Mouse (Mus musculus) splenic B cell, adult 2 months (primary cell): Measurements from ENCODE around the gene Lrriq4.

Experiments
- DNase-seq: peaks from one replicate; pipeline ENCODE4 v3.0.0-alpha.2; 2011; ENCODE audit warnings: low read depth, low spot score
- H3K27me3 ChIP-seq: 2 replicates; pipeline ENCODE4 v1.6.1; 2012; ENCODE audit warnings: mild to moderate bottlenecking, low read length, moderate library complexity, mixed read lengths; ENCODE audit not compliant: control insufficient read depth, poor library complexity, insufficient read depth, severe bottlenecking
- H3K36me3 ChIP-seq: 2 replicates; pipeline ENCODE4 v1.6.1; 2012; ENCODE audit warnings: mild to moderate bottlenecking, low read length, moderate library complexity, mixed read lengths; ENCODE audit not compliant: control insufficient read depth, poor library complexity, insufficient read depth, severe bottlenecking

Gene Lrriq4

DNA sequence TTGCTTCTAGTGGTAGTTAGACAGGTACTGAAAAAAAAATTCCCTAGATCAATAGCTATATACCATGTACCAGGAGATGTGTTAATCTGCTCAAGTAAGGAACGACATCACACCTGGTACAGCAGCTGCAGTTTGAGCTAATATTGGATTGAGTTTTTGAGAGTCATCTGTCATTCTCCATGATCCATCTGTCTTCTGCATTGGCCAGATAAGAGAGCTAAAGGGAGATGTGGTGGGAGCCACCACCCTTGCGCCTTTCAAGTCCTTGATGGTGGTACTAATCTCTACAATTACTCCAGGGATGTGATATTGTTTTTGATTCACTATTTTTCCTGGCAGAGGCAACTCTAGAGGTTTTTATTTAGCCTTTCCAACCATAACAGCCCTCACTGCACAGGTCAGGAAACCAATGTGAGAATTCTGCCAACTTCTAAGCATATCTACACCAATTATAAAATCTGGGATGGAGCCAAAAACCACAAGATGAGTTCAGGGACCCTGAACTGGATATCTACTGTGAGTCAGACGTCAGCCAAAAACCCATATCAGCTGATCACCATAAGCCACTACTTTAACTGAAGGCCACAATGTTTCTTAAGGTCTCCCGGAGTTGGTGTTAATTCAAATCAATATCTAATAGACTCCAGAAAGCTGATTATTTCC lies 62.4 kb downstream of the Lrriq4 start:
- Histone ChIP-seq H3K27me3 (no peaks in the 10 kb centered on the region), H3K36me3 (no peaks in the 10 kb centered on the region)
- no peak for DNase-seq

GRCm38 (mm10) chr3:30710191-30710590 lies 65.9 kb downstream of the Lrriq4 start:
- no peaks in the 10 kb centered on the region for H3K36me3 ChIP-seq
- H3K27me3 ChIP-seq = no peaks in the 10 kb centered on the region
- DNase-seq = no peak

DNA sequence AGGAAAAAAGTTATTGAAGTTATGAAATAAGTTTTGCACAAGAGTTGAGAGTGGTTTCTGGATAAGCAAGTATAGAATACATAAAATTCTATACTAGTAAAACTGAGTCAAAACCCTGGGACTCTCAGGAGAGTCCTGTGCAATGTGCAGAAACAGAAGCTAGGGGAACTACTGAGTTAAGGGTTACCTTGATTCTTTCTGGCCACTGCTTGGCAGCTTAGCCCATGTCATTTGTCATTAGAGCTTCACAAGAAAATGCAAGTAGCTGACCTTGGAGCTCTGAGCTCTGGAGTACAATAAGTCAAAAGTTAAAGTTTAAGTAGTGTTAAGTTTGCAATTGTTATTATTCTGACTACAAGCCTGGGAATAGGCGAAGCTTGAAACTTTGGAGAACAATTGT lies 69.0 kb downstream of the Lrriq4 start:
- Histone ChIP-seq H3K36me3 (no peaks in the 10 kb centered on the region), H3K27me3 (no peaks in the 10 kb centered on the region)
- DNase-seq = no peak

DNA sequence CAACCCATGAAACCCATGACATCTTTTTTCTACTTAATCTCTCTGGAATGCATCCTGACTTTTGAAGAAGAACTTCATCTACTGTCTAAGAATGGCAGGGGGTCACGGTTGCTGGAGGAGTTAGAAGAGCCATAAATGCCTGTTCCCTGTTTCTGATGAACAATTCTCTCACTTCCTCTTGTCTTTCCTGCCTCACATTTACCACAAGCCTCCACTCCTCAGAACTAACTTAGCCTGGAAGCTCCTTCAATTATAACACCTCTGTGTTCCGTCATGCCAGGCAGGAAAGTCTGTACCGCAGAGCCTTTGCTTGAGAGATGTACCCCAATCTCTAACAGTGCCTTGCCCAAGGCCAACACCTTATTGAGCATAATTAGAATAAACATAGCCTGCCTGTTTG lies 74.3 kb downstream of the Lrriq4 start:
- Histone ChIP-seq H3K27me3 (no peaks in the 10 kb centered on the region), H3K36me3 (no peaks in the 10 kb centered on the region)
- no peak for DNase-seq
